Mouse (Mus musculus): ENCODE measurements at regions not wholly inside any gene's neighbourhood (a gene's known extent, or its start where the extent isn't known, plus 50 kb on each side); places are given as distances from the start of the nearest gene placed in this dataset.
"Not testable (repeated sequence)": the region's sequence is repeated elsewhere in the genome, so short reads cannot be mapped to it uniquely, and the experiment has no call there.

- DNase-seq (ENCODE audit: inconsistent age in 2 of 2, low spot score in 1 of 2), result peak; percentile 31 to 55
Measured at GRCm38 (mm10) chr7:60492028-60492995, 352.3 kb upstream of the Snrpn start.

GRCm38 (mm10) chr7:60487839-60488454 is 347.9 kb upstream of the Snrpn start:
- not testable (repeated sequence) for DNase-seq (ENCODE audit: inconsistent age in 2 of 2, low spot score in 1 of 2)

- not testable (repeated sequence) for DNase-seq (ENCODE audit: inconsistent age in 2 of 2, low spot score in 1 of 2)
Measured at GRCm38 (mm10) chr7:60450074-60450603, 310.1 kb upstream of the Snrpn start.

GRCm38 (mm10) chr7:60449239-60450073 is 309.4 kb upstream of the Snrpn start:
- not testable (repeated sequence) for DNase-seq (ENCODE audit: inconsistent age in 2 of 2, low spot score in 1 of 2)

GRCm38 (mm10) chr7:60438781-60439180 is 298.8 kb upstream of the Snrpn start:
- no peak for DNase-seq (ENCODE audit: inconsistent age in 2 of 2, low spot score in 1 of 2)

GRCm38 (mm10) chr7:60391011-60391863 is 251.2 kb upstream of the Snrpn start:
- peak; percentile 43 to 78 for DNase-seq (ENCODE audit: inconsistent age in 2 of 2, low spot score in 1 of 2)

DNA sequence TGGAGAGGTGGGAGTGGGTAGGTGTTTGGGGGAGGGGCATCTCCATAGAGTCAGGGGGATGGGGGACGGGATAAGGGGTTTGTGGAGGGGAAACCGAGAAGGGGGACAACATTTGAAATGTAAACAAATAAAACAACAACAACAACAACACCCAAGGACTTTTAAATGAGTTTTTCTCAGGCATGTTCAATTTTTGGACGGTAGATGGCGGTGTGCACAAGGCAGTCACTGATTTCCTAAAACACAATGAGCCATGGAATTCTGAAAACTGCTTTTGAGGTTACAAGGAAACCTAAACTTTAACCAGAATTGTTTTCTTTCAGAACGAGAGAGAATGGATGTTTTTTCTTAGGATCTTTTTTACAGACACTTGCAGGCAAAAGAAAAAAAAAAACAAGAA is 246.9 kb upstream of the Snrpn start:
- peak in 1 of 2 experiments; percentile 21 for DNase-seq (ENCODE audit: inconsistent age in 2 of 2, low spot score in 1 of 2)

DNA sequence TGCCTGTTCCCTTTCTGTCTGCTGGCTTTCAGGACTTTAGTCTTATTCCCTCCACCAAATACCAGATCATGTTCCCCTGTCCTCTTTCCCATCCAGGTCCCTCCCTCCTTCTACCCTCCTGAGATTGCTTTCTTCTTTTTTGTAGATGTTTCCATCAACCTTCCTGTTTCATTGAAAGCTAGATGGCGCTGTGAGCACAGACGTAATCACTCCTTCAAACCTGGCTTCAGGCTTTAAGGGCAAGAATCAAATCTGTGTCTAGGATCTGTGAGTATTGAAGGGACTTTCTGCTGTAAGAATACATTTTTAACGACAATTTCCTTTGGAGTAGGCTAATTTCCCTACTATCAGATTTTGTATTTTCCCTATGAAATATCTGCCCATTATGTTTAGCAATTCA is 234.0 kb upstream of the Snrpn start:
- not testable (repeated sequence) for DNase-seq (ENCODE audit: inconsistent age in 2 of 2, low spot score in 1 of 2)

GRCm38 (mm10) chr7:60352206-60352605 is 212.2 kb upstream of the Snrpn start:
- DNase-seq (ENCODE audit: inconsistent age in 2 of 2, low spot score in 1 of 2), result not testable (repeated sequence)

Data from adrenal gland, adult (tissue).